Mouse (Mus musculus): Measurements from ENCODE around the gene Syn3. TPM values are rescaled to one million over a fixed set of nuclear protein-coding genes. Genes with fewer than 3 reads are reported as not detected.

Syn3 gene
- polyA plus RNA-seq, 1 experiment from 2014 or later, result 7.4 TPM

DNA sequence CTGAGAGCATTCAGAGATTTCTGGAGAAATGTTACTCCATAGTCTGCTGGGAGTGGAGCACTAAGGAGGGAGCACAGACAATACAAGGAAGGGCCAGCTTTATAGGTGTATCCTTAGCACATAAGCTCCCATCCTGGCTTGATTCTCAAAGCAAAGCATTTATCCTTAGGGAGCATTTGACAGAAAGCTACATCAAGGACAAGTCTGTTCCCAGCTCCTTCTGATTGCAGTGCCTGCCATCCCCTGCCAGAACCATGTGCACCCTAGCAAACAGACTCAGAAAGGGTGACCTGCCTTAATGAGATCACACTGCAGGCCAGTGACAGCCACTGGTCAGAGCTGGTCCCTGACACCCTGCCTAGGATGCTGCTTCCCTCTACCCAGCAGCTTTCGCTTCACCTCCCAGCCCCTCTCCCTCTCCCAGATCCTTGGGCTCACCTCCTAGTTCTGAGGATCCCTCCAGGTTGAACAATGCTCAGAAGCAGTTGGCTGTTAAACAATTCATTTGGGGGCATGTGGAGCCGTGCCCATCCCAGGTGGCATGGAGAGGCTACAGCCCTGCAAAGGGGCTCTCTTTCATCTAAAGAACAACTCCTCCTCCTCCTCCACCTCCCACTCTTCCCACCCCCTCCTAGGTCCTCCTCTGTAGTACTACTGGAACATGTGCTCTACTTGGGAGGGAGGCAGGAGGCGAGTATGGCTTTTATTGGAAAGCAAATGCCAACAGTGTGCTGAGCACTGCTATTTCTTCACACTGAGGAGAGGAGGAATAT lies 7.2 kb downstream of the Syn3 start:
- 17% methylated on average over 3 of the region's 3 CpGs for WGBS
- Histone ChIP-seq H3K4me1 (ENCODE audit: insufficient read depth, low read length) (peaks cover 32% of the 10 kb centered on the region), H3K27me3 (ENCODE audit: insufficient read depth, low read length) (no peaks in the 10 kb centered on the region), H3K9me3 (ENCODE audit: low read length) (no peaks in the 10 kb centered on the region), H3K4me2 (replicated peaks; ENCODE audit: low read depth, low read length) (peak overlapping the region; percentile 36), H3K4me3 (ENCODE audit: low read length) (0 out of 2 replicates have a peak overlapping the region, but pooled peaks have one; percentile 9), H3K9ac (replicated peaks; ENCODE audit: low read length) (peak overlapping the region; percentile 42), H3K36me3 (ENCODE audit: insufficient read depth, low read length) (no peaks in the 10 kb centered on the region), H3K27ac (ENCODE audit: low read length) (no peak overlapping the region)
- peak; percentile 74 for ATAC-seq (ENCODE audit: low FRiP score, low TSS enrichment)

DNA sequence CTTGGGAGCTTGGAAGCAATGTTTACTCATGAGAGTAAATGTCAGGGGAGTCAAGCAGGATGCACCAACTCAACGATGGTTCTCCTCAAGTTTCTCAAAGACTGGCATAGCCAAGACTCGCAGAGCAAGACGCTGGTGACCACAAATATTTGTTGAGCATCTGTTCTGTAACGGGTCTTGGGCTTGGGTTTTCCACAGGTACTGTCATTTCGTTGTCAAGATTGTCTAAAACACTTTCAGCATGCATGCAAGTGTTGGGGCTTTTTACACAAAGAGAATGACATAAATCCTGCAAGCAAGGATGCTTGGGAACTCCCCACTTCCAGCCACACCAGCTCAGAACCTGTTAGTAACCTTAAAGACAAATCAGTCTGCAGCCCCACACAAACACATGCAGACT lies 10.2 kb downstream of the Syn3 start:
- Histone ChIP-seq H3K9me3 (ENCODE audit: low read length) (no peaks in the 10 kb centered on the region), H3K4me1 (ENCODE audit: insufficient read depth, low read length) (peaks cover 14% of the 10 kb centered on the region), H3K9ac (replicated peaks; ENCODE audit: low read length) (no peak overlapping the region), H3K4me2 (replicated peaks; ENCODE audit: low read depth, low read length) (no peak overlapping the region), H3K27me3 (ENCODE audit: insufficient read depth, low read length) (no peaks in the 10 kb centered on the region), H3K36me3 (ENCODE audit: insufficient read depth, low read length) (no peaks in the 10 kb centered on the region), H3K27ac (ENCODE audit: low read length) (no peak overlapping the region), H3K4me3 (ENCODE audit: low read length) (no peak overlapping the region)
- 79% methylated on average over 5 of the region's 5 CpGs for WGBS
- ATAC-seq (ENCODE audit: low FRiP score, low TSS enrichment), result no peak

DNA sequence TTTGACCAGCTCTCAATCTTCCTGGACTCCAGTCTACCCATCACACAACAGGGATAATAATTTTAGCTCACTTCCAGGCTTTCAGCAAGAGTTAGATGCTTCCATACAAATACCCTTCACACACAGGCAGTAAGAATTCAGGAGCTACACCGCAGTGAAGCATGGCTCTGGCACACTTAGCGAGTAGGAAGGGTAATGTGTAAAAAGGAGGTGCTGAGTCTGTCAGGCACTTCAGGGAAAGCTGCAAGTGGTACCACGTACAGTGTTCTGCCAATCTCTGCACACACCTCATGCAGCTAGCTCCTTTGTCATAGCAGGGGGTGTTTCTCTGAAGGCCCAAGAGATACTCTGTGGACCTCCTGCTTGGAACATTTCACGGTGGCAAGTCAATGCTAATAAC lies 12.7 kb downstream of the Syn3 start:
- no peak for ATAC-seq (ENCODE audit: low FRiP score, low TSS enrichment)
- Histone ChIP-seq H3K27ac (ENCODE audit: low read length) (no peak overlapping the region), H3K4me1 (ENCODE audit: insufficient read depth, low read length) (peaks cover 6% of the 10 kb centered on the region), H3K4me3 (ENCODE audit: low read length) (no peak overlapping the region), H3K4me2 (replicated peaks; ENCODE audit: low read depth, low read length) (no peak overlapping the region), H3K27me3 (ENCODE audit: insufficient read depth, low read length) (no peaks in the 10 kb centered on the region), H3K9ac (replicated peaks; ENCODE audit: low read length) (no peak overlapping the region), H3K9me3 (ENCODE audit: low read length) (no peaks in the 10 kb centered on the region), H3K36me3 (ENCODE audit: insufficient read depth, low read length) (no peaks in the 10 kb centered on the region)
- WGBS, result 79% methylated on average over 4 of the region's 4 CpGs

DNA sequence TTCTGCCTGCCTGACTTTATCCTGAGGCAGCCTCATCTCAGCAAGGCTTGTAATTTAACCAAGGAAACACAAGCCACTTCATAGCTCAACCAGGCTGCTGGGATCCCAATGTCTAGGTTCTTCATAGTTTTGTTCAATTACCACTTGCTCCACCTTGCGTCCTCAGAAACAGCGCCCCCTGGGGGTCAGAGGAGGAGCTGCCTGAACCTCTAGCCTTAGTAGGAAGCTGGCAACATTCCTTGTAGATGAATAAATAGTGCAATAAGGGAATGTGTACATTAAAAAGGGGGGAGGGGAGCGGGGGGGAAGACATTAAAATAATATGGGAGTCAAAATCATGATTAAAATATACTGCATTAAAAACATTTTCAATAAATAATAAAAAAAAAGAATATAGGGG lies 14.7 kb downstream of the Syn3 start:
- Histone ChIP-seq H3K36me3 (ENCODE audit: insufficient read depth, low read length) (no peaks in the 10 kb centered on the region), H3K4me2 (replicated peaks; ENCODE audit: low read depth, low read length) (no peak overlapping the region), H3K9ac (replicated peaks; ENCODE audit: low read length) (no peak overlapping the region), H3K27me3 (ENCODE audit: insufficient read depth, low read length) (no peaks in the 10 kb centered on the region), H3K4me1 (ENCODE audit: insufficient read depth, low read length) (peaks cover 11% of the 10 kb centered on the region), H3K4me3 (ENCODE audit: low read length) (no peak overlapping the region), H3K27ac (ENCODE audit: low read length) (no peak overlapping the region), H3K9me3 (ENCODE audit: low read length) (no peaks in the 10 kb centered on the region)
- 19% methylated on average over 3 of the region's 3 CpGs for WGBS
- no peak for ATAC-seq (ENCODE audit: low FRiP score, low TSS enrichment)

DNA sequence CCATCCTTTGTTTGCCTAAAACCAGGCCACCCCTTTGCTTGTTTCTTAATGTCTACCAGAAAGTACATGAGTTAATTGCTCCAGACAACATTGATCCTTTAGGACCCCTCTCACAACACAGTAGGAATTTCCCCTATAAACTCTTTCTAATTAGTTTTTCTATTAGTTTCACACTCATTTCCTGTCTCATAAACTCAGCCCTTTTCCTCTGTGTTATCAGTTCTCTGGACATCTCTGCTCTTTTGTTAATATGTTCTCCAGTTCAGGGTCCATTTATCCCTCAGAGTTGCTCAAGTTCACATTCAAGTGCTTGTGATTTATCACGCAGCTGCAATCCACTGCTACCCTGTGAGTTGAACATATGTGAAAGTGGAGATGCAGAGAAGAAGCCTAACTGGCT lies 16.2 kb downstream of the Syn3 start:
- no peak for ATAC-seq (ENCODE audit: low FRiP score, low TSS enrichment)
- peaks cover 11% of the 10 kb centered on the region for H3K4me1 ChIP-seq (ENCODE audit: insufficient read depth, low read length)
- no peak overlapping the region for H3K27ac ChIP-seq (ENCODE audit: low read length)
- no peaks in the 10 kb centered on the region for H3K27me3 ChIP-seq (ENCODE audit: insufficient read depth, low read length)
- 24% methylated on average over 1 of the region's 1 CpGs for WGBS
- no peak overlapping the region for H3K9ac ChIP-seq (replicated peaks; ENCODE audit: low read length)
- no peaks in the 10 kb centered on the region for H3K36me3 ChIP-seq (ENCODE audit: insufficient read depth, low read length)
- no peaks in the 10 kb centered on the region for H3K9me3 ChIP-seq (ENCODE audit: low read length)
- H3K4me3 ChIP-seq (ENCODE audit: low read length), result no peak overlapping the region
- no peak overlapping the region for H3K4me2 ChIP-seq (replicated peaks; ENCODE audit: low read depth, low read length)

DNA sequence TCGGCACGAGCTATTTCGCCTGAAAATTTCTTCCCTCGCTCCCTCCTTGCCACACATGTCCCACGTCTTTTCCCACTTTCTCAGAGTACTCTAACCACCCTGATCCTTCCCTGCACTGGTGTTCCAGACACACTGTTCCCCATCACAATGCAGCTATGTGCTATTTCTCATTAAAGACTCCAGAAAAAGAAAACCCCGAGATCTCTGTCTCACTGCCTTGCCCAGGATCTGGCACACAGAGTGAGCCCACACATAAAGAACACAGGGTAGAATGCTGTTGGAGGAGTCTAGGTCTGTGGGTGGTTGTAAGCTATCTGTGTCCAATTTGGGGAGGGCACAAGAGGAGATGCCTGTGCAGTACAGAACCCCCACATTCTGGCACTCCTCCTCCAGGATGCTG lies 18.0 kb downstream of the Syn3 start:
- 88% methylated on average over 6 of the region's 6 CpGs for WGBS
- no peaks in the 10 kb centered on the region for H3K27me3 ChIP-seq (ENCODE audit: insufficient read depth, low read length)
- ATAC-seq (ENCODE audit: low FRiP score, low TSS enrichment), result no peak
- no peaks in the 10 kb centered on the region for H3K9me3 ChIP-seq (ENCODE audit: low read length)
- peaks cover 11% of the 10 kb centered on the region for H3K4me1 ChIP-seq (ENCODE audit: insufficient read depth, low read length)
- H3K36me3 ChIP-seq (ENCODE audit: insufficient read depth, low read length), result no peaks in the 10 kb centered on the region
- no peak overlapping the region for H3K4me2 ChIP-seq (replicated peaks; ENCODE audit: low read depth, low read length)
- no peak overlapping the region for H3K9ac ChIP-seq (replicated peaks; ENCODE audit: low read length)
- H3K4me3 ChIP-seq (ENCODE audit: low read length), result no peak overlapping the region
- no peak overlapping the region for H3K27ac ChIP-seq (ENCODE audit: low read length)

GRCm38 (mm10) chr10:86479718-86480121 lies 19.0 kb downstream of the Syn3 start:
- ATAC-seq (ENCODE audit: low FRiP score, low TSS enrichment), result no peak
- Histone ChIP-seq H3K36me3 (ENCODE audit: insufficient read depth, low read length) (no peaks in the 10 kb centered on the region), H3K4me2 (replicated peaks; ENCODE audit: low read depth, low read length) (no peak overlapping the region), H3K9me3 (ENCODE audit: low read length) (no peaks in the 10 kb centered on the region), H3K27ac (ENCODE audit: low read length) (no peak overlapping the region), H3K9ac (replicated peaks; ENCODE audit: low read length) (no peak overlapping the region), H3K27me3 (ENCODE audit: insufficient read depth, low read length) (no peaks in the 10 kb centered on the region), H3K4me1 (ENCODE audit: insufficient read depth, low read length) (peaks cover 12% of the 10 kb centered on the region), H3K4me3 (ENCODE audit: low read length) (no peak overlapping the region)
- WGBS, result 24% methylated on average over 4 of the region's 4 CpGs

DNA sequence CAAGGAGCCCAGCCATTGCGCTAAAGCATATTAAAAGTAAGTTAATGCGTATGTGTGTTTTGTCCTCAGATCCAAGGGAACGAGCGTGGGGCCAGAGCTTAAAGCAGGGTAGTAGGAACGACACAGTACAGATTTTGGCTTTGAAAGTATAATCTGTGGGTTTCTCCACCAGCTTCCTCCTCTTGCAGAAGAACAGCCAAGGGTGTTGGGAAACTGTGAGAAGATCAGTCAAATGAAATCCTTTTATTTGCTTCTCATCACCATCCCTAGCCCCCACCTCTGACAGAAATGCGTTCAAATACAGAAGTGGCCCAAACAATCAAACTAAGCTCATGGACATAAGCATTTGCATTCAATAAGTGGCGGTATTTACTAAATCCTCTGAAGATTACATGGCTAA lies 22.0 kb downstream of the Syn3 start:
- no peaks in the 10 kb centered on the region for H3K36me3 ChIP-seq (ENCODE audit: insufficient read depth, low read length)
- H3K4me1 ChIP-seq (ENCODE audit: insufficient read depth, low read length), result peaks cover 7% of the 10 kb centered on the region; the same call in 1 of the 2 replicates
- ATAC-seq (ENCODE audit: low FRiP score, low TSS enrichment), result no peak
- no peak overlapping the region for H3K9ac ChIP-seq (replicated peaks; ENCODE audit: low read length)
- 86% methylated on average over 7 of the region's 7 CpGs for WGBS
- H3K9me3 ChIP-seq (ENCODE audit: low read length), result no peaks in the 10 kb centered on the region
- no peak overlapping the region for H3K4me3 ChIP-seq (ENCODE audit: low read length)
- no peak overlapping the region for H3K4me2 ChIP-seq (replicated peaks; ENCODE audit: low read depth, low read length)
- H3K27ac ChIP-seq (ENCODE audit: low read length), result no peak overlapping the region
- H3K27me3 ChIP-seq (ENCODE audit: insufficient read depth, low read length), result no peaks in the 10 kb centered on the region

GRCm38 (mm10) chr10:86475270-86475669 lies 23.4 kb downstream of the Syn3 start:
- Histone ChIP-seq H3K36me3 (ENCODE audit: insufficient read depth, low read length) (no peaks in the 10 kb centered on the region), H3K4me1 (ENCODE audit: insufficient read depth, low read length) (peaks cover 7% of the 10 kb centered on the region; the same call in 1 of the 2 replicates), H3K4me2 (replicated peaks; ENCODE audit: low read depth, low read length) (no peak overlapping the region), H3K9ac (replicated peaks; ENCODE audit: low read length) (no peak overlapping the region), H3K4me3 (ENCODE audit: low read length) (no peak overlapping the region), H3K9me3 (ENCODE audit: low read length) (no peaks in the 10 kb centered on the region), H3K27me3 (ENCODE audit: insufficient read depth, low read length) (no peaks in the 10 kb centered on the region), H3K27ac (ENCODE audit: low read length) (no peak overlapping the region)
- WGBS, result 85% methylated on average over 5 of the region's 5 CpGs
- no peak for ATAC-seq (ENCODE audit: low FRiP score, low TSS enrichment)
